Mouse (Mus musculus): ENCODE measurements around the gene Golga3. TPM values are rescaled to one million over a fixed set of nuclear protein-coding genes. Genes with fewer than 3 reads are reported as not detected.

The Golga3 gene
- total RNA-seq, 4 experiments from 2014 or later: 51.0 to 56.3 (median 55.1) TPM

- DNase-seq (ENCODE audit: low spot score): peak; percentile 87
These were observed 54.4 kb downstream of the Golga3 start, which contains the start of gene Ankle2 for GRCm38 (mm10) chr5:110230780-110231461. Gene Ankle2 (plus strand): TSS chr5:110231004.

GRCm38 (mm10) chr5:110231638-110232037 is 55.1 kb downstream of the Golga3 start:
- DNase-seq (ENCODE audit: low spot score): no peak

- no peak for DNase-seq (ENCODE audit: low spot score)
These were observed 55.8 kb downstream of the Golga3 start for GRCm38 (mm10) chr5:110232346-110232745.

GRCm38 (mm10) chr5:110244091-110244490 is 67.6 kb downstream of the Golga3 start:
- no peak for DNase-seq (ENCODE audit: low spot score)

- DNase-seq (ENCODE audit: low spot score): no peak
These were observed 90.4 kb downstream of the Golga3 start for GRCm38 (mm10) chr5:110266941-110267340.

GRCm38 (mm10) chr5:110269141-110270101 is 92.9 kb downstream of the Golga3 start, which contains the start of gene Pgam5:
Gene Pgam5 (minus strand): TSS chr5:110269913.
- DNase-seq (ENCODE audit: low spot score): peak; percentile 79

GRCm38 (mm10) chr5:110270242-110270641 is 93.7 kb downstream of the Golga3 start:
- DNase-seq (ENCODE audit: low spot score): no peak

- no peak for DNase-seq (ENCODE audit: low spot score)
These were observed 97.6 kb downstream of the Golga3 start for GRCm38 (mm10) chr5:110274147-110274546.

- no peak for DNase-seq (ENCODE audit: low spot score)
These were observed 98.3 kb downstream of the Golga3 start for GRCm38 (mm10) chr5:110274846-110275245.

Other genes starting within 250 kb of the Golga3 start
- 1 to 10 TPM; 5.6 to 9.5 (median 7.4) TPM for gene Zfp932, start 180.2 kb upstream of the Golga3 start, total RNA-seq (2022)
- gene Gm17655, start 104.2 kb upstream of the Golga3 start, total RNA-seq (2022): 1 to 10 TPM; 1.7 to 6.7 (median 3.6) TPM
- not detected for gene Gm35315, start 82.3 kb upstream of the Golga3 start, total RNA-seq (2022)
- gene Plcxd1, start 76.7 kb upstream of the Golga3 start, total RNA-seq (2022): under 1 TPM in 1 of 4 experiments, not detected in 3; 0.09 TPM
- gene Gtpbp6, start 68.5 kb upstream of the Golga3 start, total RNA-seq (2022): 10 to 100 TPM; 23.8 to 31.2 (median 29.1) TPM
- 1 to 10 TPM; 2.8 to 3.7 (median 3.3) TPM for gene Zfp605, start 66.6 kb upstream of the Golga3 start, total RNA-seq (2022)
- 10 to 100 TPM; 11.4 to 13.4 (median 11.9) TPM for gene Chfr, start 40.9 kb upstream of the Golga3 start, total RNA-seq (2022)
- gene Ankle2, start 54.3 kb downstream of the Golga3 start, total RNA-seq (2022): 10 to 100 TPM; 25.2 to 33.7 (median 30.0) TPM
- gene Pgam5, start 93.2 kb downstream of the Golga3 start, total RNA-seq (2022): 10 to 100 TPM; 32.3 to 37.4 (median 35.5) TPM
- 100 to 1,000 TPM; 115 to 141 (median 124) TPM for gene Pxmp2, start 109.5 kb downstream of the Golga3 start, total RNA-seq (2022)
- gene Pole, start 109.6 kb downstream of the Golga3 start, total RNA-seq (2022): 1 to 10 TPM; 1.1 to 3.5 (median 2.5) TPM
- not detected for gene P2rx2, start 166.5 kb downstream of the Golga3 start, total RNA-seq (2022)
- not detected for gene Lrcol1, start 168.0 kb downstream of the Golga3 start, total RNA-seq (2022)